Mouse (Mus musculus): ENCODE measurements around the gene Gnao1. TPM values are rescaled to one million over a fixed set of nuclear protein-coding genes. Genes with fewer than 3 reads are reported as not detected.

Gnao1 gene
- polyA plus RNA-seq, 1 experiment from 2014 or later: 215 TPM

DNA sequence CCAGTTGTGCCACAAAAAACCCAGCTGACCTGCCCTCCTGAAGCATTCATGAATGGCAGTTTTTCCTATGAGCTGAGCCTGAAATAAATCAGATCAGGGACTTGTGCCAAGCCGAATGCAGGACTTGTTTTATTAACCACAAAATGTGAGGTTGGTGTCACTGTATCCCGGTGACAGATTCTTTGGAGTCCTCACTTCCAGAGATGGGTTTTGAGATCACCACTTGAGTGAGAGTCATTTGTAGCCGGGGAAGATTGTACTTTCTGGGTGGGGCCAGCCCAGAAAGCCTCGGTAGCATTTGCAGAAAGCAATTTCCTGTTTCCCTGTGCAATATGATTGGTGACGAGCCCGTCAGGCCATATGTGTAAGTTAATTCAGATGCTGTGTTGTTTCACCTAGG, 4.5 kb downstream of the Gnao1 start:
- no peak for ATAC-seq
- 39% methylated on average over 6 of the region's 6 CpGs for whole genome bisulfite sequencing
- H3K4me1 ChIP-seq (ENCODE audit: control insufficient read depth, insufficient read depth, low read depth, low read length): peaks cover 25% of the 10 kb centered on the region
- H3K4me3 ChIP-seq (ENCODE audit: low read length): peak overlapping the region; percentile 86
- peaks cover 5% of the 10 kb centered on the region; the same call in 1 of the 2 replicates for H3K36me3 ChIP-seq (ENCODE audit: control insufficient read depth, insufficient read depth, low read length)
- H3K27me3 ChIP-seq (replicated peaks; ENCODE audit: control insufficient read depth, insufficient read depth, low read length): no peaks in the 10 kb centered on the region
- peak overlapping the region; percentile 57 for H3K27ac ChIP-seq (ENCODE audit: low read depth, low read length)
- peak overlapping the region; percentile 60 for H3K9ac ChIP-seq (ENCODE audit: low read depth, low read length)
- no peaks in the 10 kb centered on the region for H3K9me3 ChIP-seq (ENCODE audit: control insufficient read depth, low read length)
- peak overlapping the region; percentile 70 for H3K4me2 ChIP-seq (ENCODE audit: low read length)

DNA sequence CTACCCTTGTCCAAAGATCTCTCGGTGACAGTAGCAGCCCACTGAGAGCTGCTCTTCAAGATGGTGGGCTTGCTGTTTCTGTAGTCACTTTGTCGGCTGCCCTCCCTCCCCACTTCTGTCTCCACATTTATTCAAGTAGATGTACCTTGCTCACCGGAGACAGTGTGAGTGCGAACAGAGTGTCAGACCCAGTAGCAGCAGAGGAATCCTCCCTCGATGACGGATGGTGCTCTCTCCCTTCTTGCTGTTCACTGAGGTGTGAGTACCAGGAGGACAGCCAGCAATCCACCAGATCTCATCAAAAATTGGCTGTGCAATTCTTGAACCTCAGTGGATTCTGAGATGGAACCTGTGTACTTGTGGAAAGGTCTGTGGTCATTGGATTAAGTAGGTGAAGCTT, 6.5 kb downstream of the Gnao1 start:
- H3K4me3 ChIP-seq (ENCODE audit: low read length): no peak overlapping the region
- H3K27me3 ChIP-seq (replicated peaks; ENCODE audit: control insufficient read depth, insufficient read depth, low read length): no peaks in the 10 kb centered on the region
- ATAC-seq: no peak
- H3K27ac ChIP-seq (ENCODE audit: low read depth, low read length): no peak overlapping the region
- H3K4me1 ChIP-seq (ENCODE audit: control insufficient read depth, insufficient read depth, low read depth, low read length): peaks cover 25% of the 10 kb centered on the region
- H3K4me2 ChIP-seq (ENCODE audit: low read length): no peak overlapping the region
- no peaks in the 10 kb centered on the region for H3K9me3 ChIP-seq (ENCODE audit: control insufficient read depth, low read length)
- no peak overlapping the region for H3K9ac ChIP-seq (ENCODE audit: low read depth, low read length)
- 61% methylated on average over 6 of the region's 6 CpGs for WGBS
- peaks cover 5% of the 10 kb centered on the region; the same call in 1 of the 2 replicates for H3K36me3 ChIP-seq (ENCODE audit: control insufficient read depth, insufficient read depth, low read length)

GRCm38 (mm10) chr8:93817366-93817765, 7.6 kb downstream of the Gnao1 start:
- Histone ChIP-seq H3K27ac (ENCODE audit: low read depth, low read length) (no peak overlapping the region), H3K27me3 (replicated peaks; ENCODE audit: control insufficient read depth, insufficient read depth, low read length) (no peaks in the 10 kb centered on the region), H3K9ac (ENCODE audit: low read depth, low read length) (no peak overlapping the region), H3K36me3 (ENCODE audit: control insufficient read depth, insufficient read depth, low read length) (peaks cover 9% of the 10 kb centered on the region; the same call in 1 of the 2 replicates), H3K4me3 (ENCODE audit: low read length) (no peak overlapping the region), H3K4me1 (ENCODE audit: control insufficient read depth, insufficient read depth, low read depth, low read length) (peaks cover 25% of the 10 kb centered on the region), H3K9me3 (ENCODE audit: control insufficient read depth, low read length) (no peaks in the 10 kb centered on the region), H3K4me2 (ENCODE audit: low read length) (no peak overlapping the region)
- no peak for ATAC-seq
- WGBS: 100% methylated on average over 1 of the region's 1 CpGs

DNA sequence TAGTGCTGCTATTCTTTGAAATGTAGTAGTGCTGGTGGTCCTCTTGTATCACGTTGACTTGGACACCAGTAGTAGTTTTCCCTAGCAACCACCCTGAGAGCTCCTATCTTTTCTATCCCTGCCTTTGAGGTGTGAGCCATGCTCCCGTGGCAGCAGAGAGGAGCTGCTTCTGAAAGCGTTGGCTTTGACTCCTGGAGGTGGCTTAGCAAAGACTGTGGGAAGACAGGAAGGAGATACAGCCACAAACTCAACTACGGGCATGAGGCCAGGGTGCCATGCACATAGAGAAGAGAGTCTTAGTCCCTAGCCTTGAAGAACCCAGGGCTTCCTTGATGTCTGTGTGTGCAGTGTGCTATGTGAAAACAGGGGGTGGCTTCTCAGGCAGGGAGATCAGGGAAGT, 10.2 kb downstream of the Gnao1 start:
- Histone ChIP-seq H3K36me3 (ENCODE audit: control insufficient read depth, insufficient read depth, low read length) (peaks cover 9% of the 10 kb centered on the region), H3K4me3 (ENCODE audit: low read length) (no peak overlapping the region), H3K4me2 (ENCODE audit: low read length) (no peak overlapping the region), H3K9ac (ENCODE audit: low read depth, low read length) (no peak overlapping the region), H3K4me1 (ENCODE audit: control insufficient read depth, insufficient read depth, low read depth, low read length) (peaks cover 13% of the 10 kb centered on the region), H3K27me3 (replicated peaks; ENCODE audit: control insufficient read depth, insufficient read depth, low read length) (no peaks in the 10 kb centered on the region), H3K27ac (ENCODE audit: low read depth, low read length) (no peak overlapping the region), H3K9me3 (ENCODE audit: control insufficient read depth, low read length) (no peaks in the 10 kb centered on the region)
- ATAC-seq: no peak
- WGBS: 83% methylated on average over 4 of the region's 4 CpGs

DNA sequence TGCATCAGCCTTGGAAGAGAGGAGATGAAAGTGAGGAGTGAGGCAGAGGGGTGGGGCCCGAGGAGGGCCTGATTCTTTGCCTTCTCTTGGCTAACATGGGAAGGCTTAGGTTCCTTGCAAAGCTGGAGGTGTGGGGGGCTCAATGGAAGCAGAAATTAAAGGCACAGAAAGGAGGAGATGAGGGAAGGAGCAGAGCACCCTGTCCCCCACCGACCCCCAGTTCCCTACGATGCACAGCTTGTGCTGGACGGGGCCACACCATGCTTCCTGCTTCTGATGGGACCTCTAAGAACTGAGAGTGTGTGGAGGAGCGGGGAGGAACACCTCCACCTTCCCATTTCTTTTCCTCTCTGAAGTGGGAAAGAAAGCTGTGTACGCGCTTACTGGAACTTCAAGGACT, 11.6 kb downstream of the Gnao1 start:
- no peak for ATAC-seq
- Histone ChIP-seq H3K4me2 (ENCODE audit: low read length) (no peak overlapping the region), H3K27ac (ENCODE audit: low read depth, low read length) (no peak overlapping the region), H3K4me3 (ENCODE audit: low read length) (no peak overlapping the region), H3K27me3 (replicated peaks; ENCODE audit: control insufficient read depth, insufficient read depth, low read length) (no peaks in the 10 kb centered on the region), H3K9ac (ENCODE audit: low read depth, low read length) (no peak overlapping the region), H3K9me3 (ENCODE audit: control insufficient read depth, low read length) (no peaks in the 10 kb centered on the region), H3K36me3 (ENCODE audit: control insufficient read depth, insufficient read depth, low read length) (peaks cover 15% of the 10 kb centered on the region), H3K4me1 (ENCODE audit: control insufficient read depth, insufficient read depth, low read depth, low read length) (peaks cover under 1% of the 10 kb centered on the region; the same call in 1 of the 2 replicates)
- 91% methylated on average over 7 of the region's 7 CpGs for WGBS

- Histone ChIP-seq H3K27me3 (replicated peaks; ENCODE audit: control insufficient read depth, insufficient read depth, low read length) (no peaks in the 10 kb centered on the region), H3K4me2 (ENCODE audit: low read length) (no peak overlapping the region), H3K9ac (ENCODE audit: low read depth, low read length) (no peak overlapping the region), H3K4me3 (ENCODE audit: low read length) (no peak overlapping the region), H3K27ac (ENCODE audit: low read depth, low read length) (no peak overlapping the region), H3K36me3 (ENCODE audit: control insufficient read depth, insufficient read depth, low read length) (peaks cover 9% of the 10 kb centered on the region), H3K4me1 (ENCODE audit: control insufficient read depth, insufficient read depth, low read depth, low read length) (peaks cover under 1% of the 10 kb centered on the region; the same call in 1 of the 2 replicates), H3K9me3 (ENCODE audit: control insufficient read depth, low read length) (no peaks in the 10 kb centered on the region)
- no peak for ATAC-seq
- WGBS: 72% methylated on average over 4 of the region's 4 CpGs
Measured at GRCm38 (mm10) chr8:93825317-93825716, 15.6 kb downstream of the Gnao1 start.

DNA sequence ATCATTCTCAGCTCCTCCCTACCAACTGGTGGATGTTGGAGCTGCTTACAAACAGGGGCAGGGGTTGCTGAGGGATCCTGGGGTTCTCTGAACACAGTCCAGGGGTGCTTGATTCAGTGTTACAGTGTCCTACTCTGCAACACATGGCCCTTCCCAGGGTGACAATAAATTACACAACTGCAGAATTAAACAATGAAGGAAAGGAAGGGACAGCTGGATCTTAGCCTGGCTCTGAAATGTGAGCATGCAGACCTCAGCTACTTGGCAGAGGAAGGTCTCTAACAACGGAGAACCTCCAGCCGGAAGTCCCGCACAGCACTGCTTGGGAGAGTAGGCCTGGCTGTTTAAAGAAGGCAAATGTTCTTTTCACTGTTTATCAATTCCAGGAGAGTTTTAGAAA, 20.9 kb downstream of the Gnao1 start:
- 0 out of 2 replicates have a peak, but pooled peaks have one; percentile 34 for ATAC-seq
- Histone ChIP-seq H3K27ac (ENCODE audit: low read depth, low read length) (no peak overlapping the region; the same call in 1 of the 2 replicates), H3K27me3 (replicated peaks; ENCODE audit: control insufficient read depth, insufficient read depth, low read length) (no peaks in the 10 kb centered on the region), H3K9ac (ENCODE audit: low read depth, low read length) (no peak overlapping the region), H3K4me3 (ENCODE audit: low read length) (no peak overlapping the region), H3K4me2 (ENCODE audit: low read length) (no peak overlapping the region), H3K36me3 (ENCODE audit: control insufficient read depth, insufficient read depth, low read length) (peaks cover 3% of the 10 kb centered on the region; the same call in 1 of the 2 replicates), H3K9me3 (ENCODE audit: control insufficient read depth, low read length) (no peaks in the 10 kb centered on the region), H3K4me1 (ENCODE audit: control insufficient read depth, insufficient read depth, low read depth, low read length) (peaks cover 29% of the 10 kb centered on the region)
- 36% methylated on average over 3 of the region's 3 CpGs for WGBS

DNA sequence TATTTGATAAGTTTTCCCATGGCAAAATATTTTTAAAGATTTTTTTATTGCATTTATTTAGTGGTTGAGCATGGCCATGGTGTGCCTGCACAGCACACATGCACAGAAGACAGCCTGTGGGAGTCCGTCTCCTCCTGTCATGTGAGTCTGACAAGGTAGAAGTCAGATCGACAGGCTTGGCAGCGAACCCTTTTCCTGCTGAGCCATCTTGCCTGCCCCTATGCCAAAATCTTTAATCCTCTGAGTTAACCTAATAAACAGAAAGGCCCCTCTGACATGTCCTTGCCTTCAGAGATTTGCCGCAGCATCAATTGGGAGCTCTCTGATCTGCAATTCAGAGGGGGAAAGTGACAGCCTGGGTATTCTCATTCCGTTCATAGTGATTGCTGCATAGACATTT, 26.0 kb downstream of the Gnao1 start:
- Histone ChIP-seq H3K9me3 (ENCODE audit: control insufficient read depth, low read length) (no peaks in the 10 kb centered on the region), H3K9ac (ENCODE audit: low read depth, low read length) (no peak overlapping the region), H3K36me3 (ENCODE audit: control insufficient read depth, insufficient read depth, low read length) (no peaks in the 10 kb centered on the region), H3K27ac (ENCODE audit: low read depth, low read length) (peak overlapping the region; percentile 23; the same call in 1 of the 2 replicates), H3K4me1 (ENCODE audit: control insufficient read depth, insufficient read depth, low read depth, low read length) (peaks cover 45% of the 10 kb centered on the region), H3K4me2 (ENCODE audit: low read length) (no peak overlapping the region), H3K4me3 (ENCODE audit: low read length) (no peak overlapping the region), H3K27me3 (replicated peaks; ENCODE audit: control insufficient read depth, insufficient read depth, low read length) (no peaks in the 10 kb centered on the region)
- 48% methylated on average over 5 of the region's 5 CpGs for WGBS
- no peak for ATAC-seq

- H3K27ac ChIP-seq (ENCODE audit: low read depth, low read length): no peak overlapping the region
- H3K4me1 ChIP-seq (ENCODE audit: control insufficient read depth, insufficient read depth, low read depth, low read length): peaks cover 44% of the 10 kb centered on the region
- H3K4me2 ChIP-seq (ENCODE audit: low read length): no peak overlapping the region
Measured at GRCm38 (mm10) chr8:93839113-93839512, 29.3 kb downstream of the Gnao1 start.

DNA sequence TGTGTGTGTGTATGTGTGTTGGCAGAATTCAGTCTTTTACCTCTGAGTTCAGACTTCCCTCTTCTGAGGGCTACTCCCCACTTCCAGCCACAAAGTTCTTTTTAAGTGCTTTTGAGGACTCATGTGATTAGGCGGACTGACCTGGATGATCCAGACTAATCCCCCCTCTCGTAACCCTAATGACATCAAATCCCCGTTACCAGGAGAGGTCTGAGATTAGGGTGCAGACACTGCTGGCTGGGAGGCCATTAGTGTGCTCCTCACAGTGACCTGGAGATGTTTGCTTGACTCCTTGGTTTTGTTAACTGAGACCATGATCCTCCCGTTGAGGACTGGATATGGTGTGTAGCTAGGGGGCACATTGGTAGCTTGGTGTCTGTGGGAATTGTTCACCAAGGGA, 30.7 kb downstream of the Gnao1 start:
- H3K4me2 ChIP-seq (ENCODE audit: low read length): no peak overlapping the region
- no peak for ATAC-seq

More at GRCm38 (mm10) chr8:93839113-93839512, 29.3 kb downstream of the Gnao1 start:
- H3K36me3 ChIP-seq (ENCODE audit: control insufficient read depth, insufficient read depth, low read length): no peaks in the 10 kb centered on the region
- 30% methylated on average over 8 of the region's 8 CpGs for WGBS
- no peak overlapping the region for H3K4me3 ChIP-seq (ENCODE audit: low read length)
- H3K9ac ChIP-seq (ENCODE audit: low read depth, low read length): no peak overlapping the region
- ATAC-seq: no peak
- H3K9me3 ChIP-seq (ENCODE audit: control insufficient read depth, low read length): no peaks in the 10 kb centered on the region
- no peaks in the 10 kb centered on the region for H3K27me3 ChIP-seq (replicated peaks; ENCODE audit: control insufficient read depth, insufficient read depth, low read length)

More for the DNA sequence above, 30.7 kb downstream of the Gnao1 start:
- Histone ChIP-seq H3K27me3 (replicated peaks; ENCODE audit: control insufficient read depth, insufficient read depth, low read length) (no peaks in the 10 kb centered on the region), H3K9me3 (ENCODE audit: control insufficient read depth, low read length) (no peaks in the 10 kb centered on the region), H3K9ac (ENCODE audit: low read depth, low read length) (no peak overlapping the region), H3K4me1 (ENCODE audit: control insufficient read depth, insufficient read depth, low read depth, low read length) (peaks cover 47% of the 10 kb centered on the region), H3K4me3 (ENCODE audit: low read length) (no peak overlapping the region), H3K36me3 (ENCODE audit: control insufficient read depth, insufficient read depth, low read length) (no peaks in the 10 kb centered on the region), H3K27ac (ENCODE audit: low read depth, low read length) (no peak overlapping the region)
- 65% methylated on average over 4 of the region's 4 CpGs for WGBS
